Mouse (Mus musculus) ES-Bruce4 (cell line): ENCODE results near the gene Gbp2b.

ENCODE experiments used
- CTCF ChIP-seq: IDR thresholded peaks from one replicate; pipeline ENCODE4 v1.8.1; 2011; ENCODE audit warnings: low read depth, low read length
- EP300 ChIP-seq: IDR thresholded peaks from 2 replicates; pipeline ENCODE4 v1.6.1; 2011; ENCODE audit warnings: low read depth, low read length; ENCODE audit not compliant: insufficient read depth
- POLR2A ChIP-seq: IDR thresholded peaks from one replicate; pipeline ENCODE4 v1.8.1; 2011; ENCODE audit warnings: low read length; ENCODE audit not compliant: insufficient read depth

DNA sequence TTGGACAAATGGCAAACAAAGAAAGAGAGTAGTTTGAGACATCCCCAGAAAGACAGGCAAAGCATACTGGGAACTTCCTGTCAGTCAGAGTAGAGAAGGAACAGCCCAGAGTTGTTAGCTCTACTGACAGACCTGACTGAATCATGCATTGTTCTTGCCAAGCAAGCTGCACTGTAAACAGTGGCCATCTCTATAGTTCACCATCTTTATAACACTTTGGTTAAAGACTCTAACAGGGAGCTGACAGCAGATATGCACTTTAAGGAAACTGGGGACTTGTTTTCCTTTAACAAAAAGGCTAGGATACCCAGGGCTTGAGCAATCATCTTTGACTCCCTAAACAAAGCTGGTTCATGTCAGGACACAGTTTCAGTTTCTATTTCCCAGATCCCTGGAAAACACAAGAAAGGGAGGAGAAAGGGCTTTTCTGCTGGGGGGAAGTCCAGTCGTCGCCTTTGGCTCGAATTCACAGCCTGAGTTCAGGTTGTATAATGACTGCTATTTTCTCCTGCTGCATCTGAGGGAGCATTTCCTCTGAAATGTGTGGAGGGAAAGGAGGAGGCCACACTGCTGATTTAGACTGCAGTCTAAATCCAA lies 34.9 kb upstream of the Gbp2b start, which contains the start of gene Gbp3:
- TF ChIP-seq CTCF (no peak), EP300 (no peak), POLR2A (no peak)
